Mouse (Mus musculus) embryonic facial prominence, embryonic 11.5 days (tissue): Measurements from ENCODE around the gene Rasl12. TPM values are rescaled to one million over a fixed set of nuclear protein-coding genes. Genes with fewer than 3 reads are reported as not detected.

Source experiments
- ATAC-seq: fragments of 200-750 bp; cut with Nextera tagmentation; replicated peaks from 2 replicates; pipeline ENCODE4 v1.8.0; 2017; ENCODE audit warnings: low read depth; ENCODE audit not compliant: insufficient number of reproducible peaks, low FRiP score, low TSS enrichment
- DNase-seq: peaks from one replicate; pipeline ENCODE4 v3.0.0-alpha.2; 2015; ENCODE audit warnings: low spot score
- H3K27ac ChIP-seq: fragments of 300-500 bp; sonication (generic); replicated peaks from 2 replicates; pipeline ENCODE4 v1.5.1; 2014; ENCODE audit warnings: mild to moderate bottlenecking, low read depth, low read length, control low read depth
- H3K27me3 ChIP-seq: fragments of 300-500 bp; sonication (generic); 2 replicates; pipeline ENCODE4 v1.6.1; 2014; ENCODE audit warnings: mild to moderate bottlenecking, low read length, moderate library complexity, mixed read lengths; ENCODE audit not compliant: control insufficient read depth, insufficient read depth
- H3K36me3 ChIP-seq: fragments of 300-500 bp; sonication (generic); replicated peaks from 2 replicates; pipeline ENCODE4 v1.6.1; 2014; ENCODE audit warnings: low read depth, mild to moderate bottlenecking, low read length, moderate library complexity, mixed read lengths; ENCODE audit not compliant: control insufficient read depth, insufficient read depth
- H3K4me1 ChIP-seq: fragments of 300-500 bp; sonication (generic); 2 replicates; pipeline ENCODE4 v1.6.1; 2014; ENCODE audit warnings: low read length, mixed read lengths; ENCODE audit not compliant: control insufficient read depth, insufficient read depth
- H3K4me2 ChIP-seq: fragments of 300-500 bp; sonication (generic); 2 replicates; pipeline ENCODE4 v1.6.1; 2014; ENCODE audit warnings: low read depth, mild to moderate bottlenecking, control low read depth, low read length, moderate library complexity
- H3K4me3 ChIP-seq: fragments of 300-500 bp; sonication (generic); 2 replicates; pipeline ENCODE4 v1.5.1; 2014; ENCODE audit warnings: low read depth, low read length, control low read depth
- H3K9ac ChIP-seq: fragments of 300-500 bp; sonication (generic); replicated peaks from 2 replicates; pipeline ENCODE4 v1.6.1; 2014; ENCODE audit warnings: mild to moderate bottlenecking, control low read depth, low read length
- H3K9me3 ChIP-seq: fragments of 300-500 bp; sonication (generic); replicated peaks from 2 replicates; pipeline ENCODE4 v1.6.1; 2016; ENCODE audit warnings: mild to moderate bottlenecking, low read length, inconsistent platforms, mixed read lengths; ENCODE audit not compliant: control insufficient read depth
- WGBS: fragments of 180-500 bp; shearing (Covaris S2); extraction: QIAGEN DNeasy Blood & Tissue Kit; methylation state at CpG from one replicate; pipeline ENCODE4 v1.1.7; 2014; 5-methylcytosine and 5-hydroxymethylcytosine counted together
- polyA plus RNA-seq: library from polyadenylated mRNA; unstranded; fragments of >200 nt; fragmentation: Nextera tagmentation; extraction: Ambion mirVana; gene quantifications from 2 replicates; pipeline ENCODE4 v1.2.1, GENCODE M21; 2014

The Rasl12 gene
- polyA plus RNA-seq, 1 experiment from 2014 or later = 7.6 TPM

GRCm38 (mm10) chr9:65371756-65372155 is 26.6 kb upstream of the Rasl12 start:
- H3K4me1 ChIP-seq = no peaks in the 10 kb centered on the region
- no peak overlapping the region for H3K9ac ChIP-seq
- ATAC-seq (no peak), DNase-seq (no peak)
- H3K4me2 ChIP-seq = no peak overlapping the region
- WGBS = 80% methylated on average over 24 of the region's 24 CpGs
- no peak overlapping the region for H3K27ac ChIP-seq
- H3K36me3 ChIP-seq = no peaks in the 10 kb centered on the region
- H3K9me3 ChIP-seq = no peaks in the 10 kb centered on the region
- H3K27me3 ChIP-seq = no peaks in the 10 kb centered on the region
- H3K4me3 ChIP-seq = no peak overlapping the region

- Histone ChIP-seq H3K4me1 (no peaks in the 10 kb centered on the region), H3K9me3 (no peaks in the 10 kb centered on the region), H3K4me3 (no peak overlapping the region), H3K4me2 (no peak overlapping the region), H3K27me3 (no peaks in the 10 kb centered on the region), H3K9ac (no peak overlapping the region), H3K36me3 (no peaks in the 10 kb centered on the region), H3K27ac (no peak overlapping the region)
- DNase-seq (peak; percentile 12), ATAC-seq (no peak)
- 78% methylated on average over 4 of the region's 4 CpGs for WGBS
Observed at GRCm38 (mm10) chr9:65372449-65372848, 25.9 kb upstream of the Rasl12 start.

- H3K36me3 ChIP-seq = no peaks in the 10 kb centered on the region
- no peak overlapping the region for H3K9ac ChIP-seq
- DNase-seq = no peak
- no peaks in the 10 kb centered on the region for H3K4me1 ChIP-seq
- H3K27ac ChIP-seq = no peak overlapping the region
- no peak overlapping the region for H3K4me3 ChIP-seq
- no peak for ATAC-seq
- H3K27me3 ChIP-seq = no peaks in the 10 kb centered on the region
- H3K9me3 ChIP-seq = no peaks in the 10 kb centered on the region
- 73% methylated on average over 5 of the region's 5 CpGs for WGBS
- H3K4me2 ChIP-seq = no peak overlapping the region
Observed at GRCm38 (mm10) chr9:65374468-65375162, 23.7 kb upstream of the Rasl12 start.

- no peak overlapping the region for H3K27ac ChIP-seq
- 86% methylated on average over 9 of the region's 9 CpGs for WGBS
- ATAC-seq = no peak
Observed at GRCm38 (mm10) chr9:65375163-65375934, 23.0 kb upstream of the Rasl12 start.

GRCm38 (mm10) chr9:65381017-65381590 is 17.2 kb upstream of the Rasl12 start:
- H3K36me3 ChIP-seq = no peaks in the 10 kb centered on the region
- H3K9ac ChIP-seq = no peak overlapping the region; the same call in 1 of the 2 replicates
- no peaks in the 10 kb centered on the region for H3K27me3 ChIP-seq
- DNase-seq (no peak), ATAC-seq (no peak)
- H3K4me3 ChIP-seq = no peak overlapping the region
- WGBS = 71% methylated on average over 4 of the region's 4 CpGs
- H3K4me2 ChIP-seq = no peak overlapping the region
- no peak overlapping the region for H3K27ac ChIP-seq
- H3K4me1 ChIP-seq = no peaks in the 10 kb centered on the region
- H3K9me3 ChIP-seq = no peaks in the 10 kb centered on the region

More at GRCm38 (mm10) chr9:65375163-65375934, 23.0 kb upstream of the Rasl12 start:
- Histone ChIP-seq H3K4me1 (no peaks in the 10 kb centered on the region), H3K9ac (no peak overlapping the region), H3K9me3 (no peaks in the 10 kb centered on the region), H3K4me3 (no peak overlapping the region), H3K27me3 (no peaks in the 10 kb centered on the region), H3K36me3 (no peaks in the 10 kb centered on the region), H3K4me2 (no peak overlapping the region)
- no peak for DNase-seq

- Histone ChIP-seq H3K9me3 (no peaks in the 10 kb centered on the region), H3K4me1 (no peaks in the 10 kb centered on the region), H3K27ac (no peak overlapping the region), H3K27me3 (no peaks in the 10 kb centered on the region), H3K4me2 (no peak overlapping the region), H3K36me3 (no peaks in the 10 kb centered on the region), H3K4me3 (no peak overlapping the region), H3K9ac (no peak overlapping the region)
- 77% methylated on average over 6 of the region's 6 CpGs for WGBS
- DNase-seq = no peak
- ATAC-seq = no peak
Observed at GRCm38 (mm10) chr9:65382031-65382750, 16.1 kb upstream of the Rasl12 start.

GRCm38 (mm10) chr9:65382751-65383097 is 15.6 kb upstream of the Rasl12 start:
- no peak overlapping the region for H3K9ac ChIP-seq
- WGBS = 54% methylated on average over 3 of the region's 3 CpGs
- H3K9me3 ChIP-seq = no peaks in the 10 kb centered on the region
- H3K27me3 ChIP-seq = no peaks in the 10 kb centered on the region
- no peak overlapping the region for H3K4me3 ChIP-seq
- no peak overlapping the region for H3K27ac ChIP-seq
- ATAC-seq (no peak), DNase-seq (no peak)
- H3K4me1 ChIP-seq = no peaks in the 10 kb centered on the region
- H3K4me2 ChIP-seq = no peak overlapping the region
- no peaks in the 10 kb centered on the region for H3K36me3 ChIP-seq
